Mouse (Mus musculus): Measurements from ENCODE around the gene Ncf2.

DNA sequence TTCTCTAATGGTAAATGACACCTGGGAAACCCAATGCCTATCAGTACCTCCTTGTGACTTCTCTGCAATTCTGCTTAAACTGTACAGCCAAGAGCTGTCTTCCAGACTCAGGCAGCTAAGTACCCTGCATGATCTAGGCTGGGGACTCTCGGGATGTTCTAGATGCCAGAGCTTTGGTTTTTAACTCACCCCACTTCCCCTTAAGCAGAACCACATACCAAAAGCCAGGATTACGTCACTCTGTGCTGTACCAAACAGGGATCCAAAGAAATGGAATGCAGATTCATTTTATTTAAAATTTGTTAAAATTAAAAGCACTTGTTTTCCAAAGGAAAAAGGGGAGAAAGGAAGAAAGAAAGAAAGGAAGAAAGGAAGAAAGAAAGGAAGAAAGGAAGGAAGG is 38.2 kb upstream of the Ncf2 start:
- TF ChIP-seq USF1 (IDR thresholded peaks at IDR 0.05; ENCODE audit: low read depth) = no peak
- TF ChIP-seq MYOG (IDR thresholded peaks at IDR 0.05; ENCODE audit: control insufficient read depth in 1 of 3, insufficient read depth in 1 of 3, insufficient read length in 2 of 3, low read depth in 2 of 3) = no peak
- no peak for TF ChIP-seq POLR2A (IDR thresholded peaks at IDR 0.05; ENCODE audit: insufficient read length, low read depth)
